ENCODE assay signal across 1 mouse cellular context in genomic region chr4:40160591-40161434, GRCm38 (mm10).
TF ChIP-seq lines count a peak whose summit lies in the region.

No protein-coding gene starts in this region.

TF ChIP-seq in MEL, 35 proteins besides CTCF, POLR2A, EP300 and RAD21 (continued from another document):
- no peak for TF ChIP-seq MXI1 (IDR thresholded peaks at IDR 0.05; ENCODE audit: low read depth, low read length)
- no peak for TF ChIP-seq TAL1 (IDR thresholded peaks at IDR 0.05; ENCODE audit: low read length)
- TF ChIP-seq ZMIZ1 (IDR thresholded peaks at IDR 0.05; ENCODE audit: low read depth, low read length): no peak
- TF ChIP-seq JUND (IDR thresholded peaks at IDR 0.05; ENCODE audit: low read depth, low read length): no peak
- no peak for TF ChIP-seq MYC (IDR thresholded peaks at IDR 0.05; ENCODE audit: low read depth, low read length)
- TF ChIP-seq POLR2AphosphoS2 (IDR thresholded peaks at IDR 0.05; ENCODE audit: low read length): no peak
- TF ChIP-seq TCF12 (IDR thresholded peaks at IDR 0.05; ENCODE audit: low read depth, low read length): no peak
TF ChIP-seq in MEL: peak in this region for 0.
